Mouse (Mus musculus): Measurements from ENCODE around the gene Wfdc5. TPM values are rescaled to one million over a fixed set of nuclear protein-coding genes. Genes with fewer than 3 reads are reported as not detected.
"Not testable (repeated sequence)": the region's sequence is repeated elsewhere in the genome, so short reads cannot be mapped to it uniquely, and the experiment has no call there.

Gene Wfdc5
- polyA plus RNA-seq, 1 experiment from 2014 or later = 63.2 TPM

DNA sequence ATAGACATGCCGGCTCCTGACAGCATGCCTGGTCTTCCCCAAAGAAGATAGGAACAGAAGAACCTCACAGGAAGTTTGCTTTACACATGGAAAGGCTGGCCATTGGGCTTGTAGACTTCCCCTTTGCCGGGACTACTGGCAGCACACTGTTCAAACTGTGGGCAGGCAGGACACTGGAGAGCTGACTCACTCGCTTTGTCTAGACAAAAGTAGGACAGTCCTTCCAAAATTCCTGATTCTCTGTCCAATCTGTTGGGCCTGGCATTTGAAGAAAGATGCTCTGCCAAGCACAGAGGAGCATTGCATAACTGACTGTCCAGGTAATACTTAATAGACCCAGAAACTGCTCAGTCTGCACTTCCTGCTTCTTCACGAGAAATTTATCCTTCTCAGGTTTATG is 24.1 kb upstream of the Wfdc5 start:
- H3K36me3 ChIP-seq (ENCODE audit: control insufficient read depth, insufficient read depth, low read length) = no peaks in the 10 kb centered on the region
- no peaks in the 10 kb centered on the region for H3K4me1 ChIP-seq (replicated peaks; ENCODE audit: control insufficient read depth, insufficient read depth)
- no peaks in the 10 kb centered on the region for H3K9me3 ChIP-seq (ENCODE audit: control insufficient read depth, low read length)
- TF ChIP-seq CTCF (IDR thresholded peaks at IDR 0.05; ENCODE audit: low read depth) = no peak
- TF ChIP-seq EP300 (optimal IDR thresholded peaks at IDR 0.05) = no peak
- H3K9ac ChIP-seq (ENCODE audit: low read length) = no peak overlapping the region
- DNase-seq (ENCODE audit: low spot score) (no peak), ATAC-seq (ENCODE audit: low FRiP score, low TSS enrichment) (no peak)
- no peaks in the 10 kb centered on the region for H3K27me3 ChIP-seq (ENCODE audit: control insufficient read depth, insufficient read depth, low read length)
- 62% methylated on average over 4 of the region's 4 CpGs for WGBS
- no peak overlapping the region for H3K27ac ChIP-seq (replicated peaks)
- no peak overlapping the region for H3K4me2 ChIP-seq (replicated peaks; ENCODE audit: low read depth)
- H3K4me3 ChIP-seq (ENCODE audit: low read depth, low read length) = no peak overlapping the region

GRCm38 (mm10) chr2:164206011-164206410 is 23.5 kb upstream of the Wfdc5 start:
- 94% methylated on average over 10 of the region's 10 CpGs for WGBS
- H3K36me3 ChIP-seq (ENCODE audit: control insufficient read depth, insufficient read depth, low read length); H3K27me3 ChIP-seq (ENCODE audit: control insufficient read depth, insufficient read depth, low read length); H3K27ac ChIP-seq (replicated peaks); DNase-seq (ENCODE audit: low spot score); H3K4me1 ChIP-seq (replicated peaks; ENCODE audit: control insufficient read depth, insufficient read depth); H3K9ac ChIP-seq (ENCODE audit: low read length); H3K4me3 ChIP-seq (ENCODE audit: low read depth, low read length); ATAC-seq (ENCODE audit: low FRiP score, low TSS enrichment); H3K9me3 ChIP-seq (ENCODE audit: control insufficient read depth, low read length); H3K4me2 ChIP-seq (replicated peaks; ENCODE audit: low read depth): not testable (repeated sequence)

- Histone ChIP-seq H3K36me3 (ENCODE audit: control insufficient read depth, insufficient read depth, low read length) (no peaks in the 10 kb centered on the region), H3K9ac (ENCODE audit: low read length) (no peak within 1 kb of the TSS), H3K4me3 (ENCODE audit: low read depth, low read length) (no peak within 1 kb of the TSS), H3K27ac (replicated peaks) (no peak within 1 kb of the TSS), H3K4me2 (replicated peaks; ENCODE audit: low read depth) (no peak within 1 kb of the TSS), H3K9me3 (ENCODE audit: control insufficient read depth, low read length) (no peaks in the 10 kb centered on the region), H3K27me3 (ENCODE audit: control insufficient read depth, insufficient read depth, low read length) (no peaks in the 10 kb centered on the region), H3K4me1 (replicated peaks; ENCODE audit: control insufficient read depth, insufficient read depth) (no peaks in the 10 kb centered on the region)
- no peak for DNase-seq (ENCODE audit: low spot score)
- 83% methylated on average over 20 of the region's 20 CpGs for WGBS
- no peak for ATAC-seq (ENCODE audit: low FRiP score, low TSS enrichment)
- TF ChIP-seq EP300 (optimal IDR thresholded peaks at IDR 0.05) = no peak
- no peak for TF ChIP-seq CTCF (IDR thresholded peaks at IDR 0.05; ENCODE audit: low read depth)
These were observed 17.2 kb upstream of the Wfdc5 start, which contains the start of gene Wfdc15a for GRCm38 (mm10) chr2:164199626-164200327. TSS of gene Wfdc15a (minus strand) at chr2:164200130.

GRCm38 (mm10) chr2:164196700-164196990 is 14.1 kb upstream of the Wfdc5 start:
- H3K9me3 ChIP-seq (ENCODE audit: control insufficient read depth, low read length) = no peaks in the 10 kb centered on the region
- no peak overlapping the region for H3K27ac ChIP-seq (replicated peaks)
- no peak overlapping the region for H3K4me2 ChIP-seq (replicated peaks; ENCODE audit: low read depth)
- no peaks in the 10 kb centered on the region for H3K36me3 ChIP-seq (ENCODE audit: control insufficient read depth, insufficient read depth, low read length)
- H3K4me3 ChIP-seq (ENCODE audit: low read depth, low read length) = no peak overlapping the region
- no peak for TF ChIP-seq CTCF (IDR thresholded peaks at IDR 0.05; ENCODE audit: low read depth)
- TF ChIP-seq EP300 (optimal IDR thresholded peaks at IDR 0.05) = no peak
- no peaks in the 10 kb centered on the region for H3K4me1 ChIP-seq (replicated peaks; ENCODE audit: control insufficient read depth, insufficient read depth)
- ATAC-seq (ENCODE audit: low FRiP score, low TSS enrichment) = peak; percentile 88
- H3K9ac ChIP-seq (ENCODE audit: low read length) = no peak overlapping the region
- WGBS = 71% methylated on average over 5 of the region's 5 CpGs
- no peak for DNase-seq (ENCODE audit: low spot score)
- no peaks in the 10 kb centered on the region for H3K27me3 ChIP-seq (ENCODE audit: control insufficient read depth, insufficient read depth, low read length)

DNA sequence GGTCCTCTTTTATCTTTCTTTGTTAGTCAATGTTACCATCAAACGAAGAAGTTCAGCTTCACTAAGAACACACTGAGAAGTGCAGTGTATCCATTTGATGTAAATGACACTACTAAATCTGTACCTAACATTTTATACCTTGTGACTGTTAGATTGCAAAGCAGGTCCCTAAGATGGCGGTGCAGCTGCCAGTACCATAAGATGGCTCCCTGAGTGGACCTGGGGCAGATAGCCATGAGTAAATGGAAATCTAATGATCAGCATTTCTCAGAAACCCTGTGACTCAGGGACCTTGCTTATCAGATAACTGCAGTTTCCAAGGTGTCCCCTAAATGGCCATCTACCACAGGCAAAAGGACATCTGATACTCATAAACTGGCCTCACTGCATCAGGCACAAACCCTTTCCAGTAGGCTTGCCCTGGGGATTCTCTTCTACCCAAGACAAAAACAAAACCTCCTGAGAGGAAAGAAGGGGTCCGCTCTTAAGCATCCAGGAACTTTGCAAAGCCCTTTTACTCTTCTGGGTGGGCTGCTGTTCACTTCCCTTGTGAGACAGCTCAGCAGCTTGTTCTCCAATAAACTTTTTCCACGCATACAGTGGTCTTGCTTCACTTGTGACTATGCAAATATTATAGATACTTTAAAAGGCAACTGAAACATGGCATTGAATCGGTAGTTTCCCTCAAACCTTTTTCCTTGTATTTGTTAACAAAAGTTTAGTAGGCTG is 13.6 kb upstream of the Wfdc5 start:
- DNase-seq (ENCODE audit: low spot score) = no peak
- H3K4me3 ChIP-seq (ENCODE audit: low read depth, low read length) = no peak overlapping the region

GRCm38 (mm10) chr2:164194959-164195630 is 12.6 kb upstream of the Wfdc5 start:
- no peak overlapping the region for H3K4me3 ChIP-seq (ENCODE audit: low read depth, low read length)
- H3K4me2 ChIP-seq (replicated peaks; ENCODE audit: low read depth) = no peak overlapping the region
- H3K4me1 ChIP-seq (replicated peaks; ENCODE audit: control insufficient read depth, insufficient read depth) = no peaks in the 10 kb centered on the region
- WGBS = 65% methylated on average over 5 of the region's 5 CpGs
- H3K36me3 ChIP-seq (ENCODE audit: control insufficient read depth, insufficient read depth, low read length) = no peaks in the 10 kb centered on the region
- TF ChIP-seq CTCF (IDR thresholded peaks at IDR 0.05; ENCODE audit: low read depth) (no peak), EP300 (optimal IDR thresholded peaks at IDR 0.05) (no peak)
- ATAC-seq (ENCODE audit: low FRiP score, low TSS enrichment) = no peak
- H3K9me3 ChIP-seq (ENCODE audit: control insufficient read depth, low read length) = no peaks in the 10 kb centered on the region
- no peaks in the 10 kb centered on the region for H3K27me3 ChIP-seq (ENCODE audit: control insufficient read depth, insufficient read depth, low read length)
- H3K9ac ChIP-seq (ENCODE audit: low read length) = no peak overlapping the region
- H3K27ac ChIP-seq (replicated peaks) = no peak overlapping the region
- no peak for DNase-seq (ENCODE audit: low spot score)

More for the DNA sequence above, 13.6 kb upstream of the Wfdc5 start:
- Histone ChIP-seq H3K27me3 (ENCODE audit: control insufficient read depth, insufficient read depth, low read length) (no peaks in the 10 kb centered on the region), H3K36me3 (ENCODE audit: control insufficient read depth, insufficient read depth, low read length) (no peaks in the 10 kb centered on the region), H3K27ac (replicated peaks) (no peak overlapping the region), H3K4me2 (replicated peaks; ENCODE audit: low read depth) (no peak overlapping the region), H3K4me1 (replicated peaks; ENCODE audit: control insufficient read depth, insufficient read depth) (no peaks in the 10 kb centered on the region), H3K9ac (ENCODE audit: low read length) (no peak overlapping the region), H3K9me3 (ENCODE audit: control insufficient read depth, low read length) (no peaks in the 10 kb centered on the region)
- TF ChIP-seq EP300 (optimal IDR thresholded peaks at IDR 0.05) (no peak), CTCF (IDR thresholded peaks at IDR 0.05; ENCODE audit: low read depth) (no peak)
- 84% methylated on average over 5 of the region's 5 CpGs for WGBS
- no peak for ATAC-seq (ENCODE audit: low FRiP score, low TSS enrichment)

Data from stomach, postnatal 0 days (tissue).